Mouse (Mus musculus) olfactory bulb, adult 2 months (tissue): Measurements from ENCODE around the gene Fcrl5. TPM values are rescaled to one million over a fixed set of nuclear protein-coding genes. Genes with fewer than 3 reads are reported as not detected.
A peak's percentile ranks its signal among the peaks of the same experiment; 100 is the strongest.

Experiments
- H3K27ac ChIP-seq: fragments of 200-500 bp; 2 replicates; pipeline ENCODE4 v1.5.1; 2012; ENCODE audit warnings: low read depth, low read length; ENCODE audit not compliant: insufficient read depth
- H3K4me1 ChIP-seq: fragments of 200-500 bp; 2 replicates; pipeline ENCODE4 v1.6.1; 2012; ENCODE audit warnings: low read length; ENCODE audit not compliant: control insufficient read depth, insufficient read depth
- H3K4me3 ChIP-seq: fragments of 200-500 bp; 2 replicates; pipeline ENCODE4 v1.5.1; 2012; ENCODE audit warnings: mild to moderate bottlenecking, low read depth, low read length, moderate library complexity; ENCODE audit not compliant: insufficient read depth
- CTCF ChIP-seq: fragments of 200-500 bp; IDR thresholded peaks from 2 replicates; pipeline ENCODE4 v1.5.1; 2012; ENCODE audit warnings: low read depth, mild to moderate bottlenecking, low read length, moderate library complexity; ENCODE audit not compliant: insufficient read depth
- POLR2A ChIP-seq: fragments of 200-500 bp; IDR thresholded peaks from 2 replicates; pipeline ENCODE4 v1.6.1; 2012; ENCODE audit warnings: mild to moderate bottlenecking, low read depth, low read length, moderate library complexity; ENCODE audit not compliant: insufficient read depth
- WGBS: fragments of 180-500 bp; shearing (Covaris S2); methylation state at CpG from one replicate; pipeline ENCODE4 v1.1.7; 2018; 5-methylcytosine and 5-hydroxymethylcytosine counted together
- polyA plus RNA-seq: library from polyadenylated mRNA; stranded (reverse); fragments of >200 nt; gene quantifications from 2 replicates; pipeline ENCODE4 v1.2.4, GENCODE M21; 2012; ENCODE audit warnings: low replicate concordance; ENCODE audit not compliant: missing spikeins, insufficient read depth, insufficient read length

Fcrl5 gene
- polyA plus RNA-seq, 1 experiment = not detected

GRCm38 (mm10) chr3:87521833-87522232 lies 86.3 kb downstream of the Fcrl5 start:
- 25% methylated on average over 1 of the region's 1 CpGs for whole genome bisulfite sequencing
- TF ChIP-seq CTCF (no peak), POLR2A (no peak)
- Histone ChIP-seq H3K27ac (no peak overlapping the region), H3K4me3 (no peak overlapping the region), H3K4me1 (0 out of 2 replicates have a peak, but pooled peaks cover 2% of the 10 kb centered on the region)

GRCm38 (mm10) chr3:87523701-87524100 lies 88.1 kb downstream of the Fcrl5 start:
- WGBS = 94% methylated on average over 9 of the region's 9 CpGs
- no peak overlapping the region for H3K27ac ChIP-seq
- no peak for TF ChIP-seq POLR2A
- no peak for TF ChIP-seq CTCF
- no peak overlapping the region for H3K4me3 ChIP-seq
- H3K4me1 ChIP-seq = peaks cover 4% of the 10 kb centered on the region

GRCm38 (mm10) chr3:87525043-87525836 lies 89.7 kb downstream of the Fcrl5 start, which contains the start of gene Etv3:
Gene Etv3, plus strand, starts transcription at chr3:87525407.
- peak; percentile 95 for TF ChIP-seq POLR2A
- TF ChIP-seq CTCF = 0 out of 2 replicates have a peak, but pooled peaks have one; percentile 9
- 4% methylated on average over 63 of the region's 64 CpGs for WGBS
- Histone ChIP-seq H3K4me1 (peaks cover 6% of the 10 kb centered on the region), H3K27ac (peak within 1 kb of the TSS; percentile 93), H3K4me3 (peak within 1 kb of the TSS; percentile 86)

- Histone ChIP-seq H3K4me1 (peaks cover 6% of the 10 kb centered on the region), H3K4me3 (peak overlapping the region; percentile 86), H3K27ac (peak overlapping the region; percentile 57)
- TF ChIP-seq POLR2A (no peak), CTCF (no peak)
- 5% methylated on average over 27 of the region's 27 CpGs for WGBS
Measured at GRCm38 (mm10) chr3:87525837-87526570, 90.4 kb downstream of the Fcrl5 start.

- Histone ChIP-seq H3K27ac (no peak overlapping the region), H3K4me1 (peaks cover 6% of the 10 kb centered on the region), H3K4me3 (no peak overlapping the region)
- WGBS = 81% methylated on average over 12 of the region's 12 CpGs
- TF ChIP-seq CTCF = no peak
- TF ChIP-seq POLR2A = no peak
Measured at GRCm38 (mm10) chr3:87527139-87527538, 91.6 kb downstream of the Fcrl5 start.

- TF ChIP-seq CTCF (no peak), POLR2A (no peak)
- Histone ChIP-seq H3K27ac (no peak overlapping the region), H3K4me3 (no peak overlapping the region), H3K4me1 (peaks cover 6% of the 10 kb centered on the region)
- 91% methylated on average over 8 of the region's 8 CpGs for WGBS
Measured at GRCm38 (mm10) chr3:87528021-87528420, 92.4 kb downstream of the Fcrl5 start.

GRCm38 (mm10) chr3:87528841-87529240 lies 93.3 kb downstream of the Fcrl5 start:
- Histone ChIP-seq H3K4me1 (peaks cover 6% of the 10 kb centered on the region), H3K27ac (no peak overlapping the region), H3K4me3 (no peak overlapping the region)
- no peak for TF ChIP-seq CTCF
- no peak for TF ChIP-seq POLR2A
- WGBS = 94% methylated on average over 8 of the region's 8 CpGs

GRCm38 (mm10) chr3:87529568-87529967 lies 94.0 kb downstream of the Fcrl5 start:
- no peak for TF ChIP-seq POLR2A
- TF ChIP-seq CTCF = no peak
- WGBS = 89% methylated on average over 11 of the region's 11 CpGs
- Histone ChIP-seq H3K4me3 (no peak overlapping the region), H3K4me1 (peaks cover 6% of the 10 kb centered on the region), H3K27ac (no peak overlapping the region)

- peaks cover 5% of the 10 kb centered on the region for H3K4me1 ChIP-seq
- no peak for TF ChIP-seq CTCF
- no peak for TF ChIP-seq POLR2A
- no peak overlapping the region for H3K27ac ChIP-seq
- 71% methylated on average over 3 of the region's 3 CpGs for WGBS
- H3K4me3 ChIP-seq = no peak overlapping the region
Measured at GRCm38 (mm10) chr3:87530234-87530633, 94.7 kb downstream of the Fcrl5 start.
